Mouse (Mus musculus): Measurements from ENCODE around the gene Mmp13. TPM values are rescaled to one million over a fixed set of nuclear protein-coding genes. Genes with fewer than 3 reads are reported as not detected.
"Not testable (repeated sequence)": the region's sequence is repeated elsewhere in the genome, so short reads cannot be mapped to it uniquely, and the experiment has no call there.

The Mmp13 gene
- polyA plus RNA-seq (2012; ENCODE audit: insufficient read depth, low replicate concordance): not detected in 2 replicates

DNA sequence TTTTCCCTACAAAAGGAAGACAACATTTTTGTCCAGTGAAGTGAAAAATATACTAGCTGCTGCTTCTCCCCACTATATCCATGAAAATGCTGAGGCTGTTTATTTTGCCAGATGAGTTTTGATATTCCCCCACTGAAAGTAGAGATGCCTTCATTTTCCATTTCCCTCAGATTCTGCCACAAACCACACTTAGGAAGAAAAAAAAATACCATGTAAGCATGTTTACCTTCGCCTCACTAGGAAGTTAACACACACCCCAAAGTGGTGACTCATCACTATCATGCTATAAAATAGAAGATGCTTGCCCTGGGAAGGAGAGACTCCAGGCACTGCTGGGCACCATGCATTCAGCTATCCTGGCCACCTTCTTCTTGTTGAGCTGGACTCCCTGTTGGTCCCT is at the start of gene Mmp13:
Gene Mmp13, plus strand, starts transcription at position 301 of the 400 bp plus-strand sequence.
- no peak within 1 kb of the TSS for H3K4me3 ChIP-seq (replicated peaks)
- H3K27me3 ChIP-seq (replicated peaks): no peaks in the 10 kb centered on the region
- H3K9me3 ChIP-seq: 0 out of 2 replicates have a peak, but pooled peaks cover under 1% of the 10 kb centered on the region
- H3K36me3 ChIP-seq (replicated peaks; ENCODE audit: low read length): no peaks in the 10 kb centered on the region
- no peaks in the 10 kb centered on the region for H3K4me1 ChIP-seq
- TF ChIP-seq FLI1 (IDR thresholded peaks at IDR 0.05; ENCODE audit: low read length): no peak
- no peak for TF ChIP-seq GATA1 (IDR thresholded peaks at IDR 0.05; ENCODE audit: borderline replicate concordance, low read length)

DNA sequence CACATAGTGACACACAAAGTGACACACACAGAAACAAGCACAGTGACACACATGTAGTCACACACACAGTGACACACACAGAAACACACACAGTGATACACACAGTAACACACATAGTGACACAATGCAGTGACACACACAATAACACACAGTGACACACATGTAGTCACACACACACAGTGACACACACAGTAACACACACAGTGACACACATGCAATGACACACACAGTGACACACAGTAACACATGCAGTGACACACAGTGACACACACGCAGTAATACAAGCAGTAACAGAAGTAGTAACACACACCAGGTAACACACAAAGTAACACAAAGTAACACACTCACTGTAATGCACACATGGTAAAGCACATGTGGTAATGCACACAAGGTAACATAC is 33.7 kb upstream of the Mmp13 start:
- H3K4me1 ChIP-seq: peaks cover 3% of the 10 kb centered on the region; the same call in 1 of the 2 replicates
- no peaks in the 10 kb centered on the region for H3K27me3 ChIP-seq (replicated peaks)
- H3K36me3 ChIP-seq (replicated peaks; ENCODE audit: low read length): no peaks in the 10 kb centered on the region
- no peaks in the 10 kb centered on the region for H3K9me3 ChIP-seq
- TF ChIP-seq GATA1 (IDR thresholded peaks at IDR 0.05; ENCODE audit: borderline replicate concordance, low read length) (no peak), FLI1 (IDR thresholded peaks at IDR 0.05; ENCODE audit: low read length) (no peak)
- peak overlapping the region; percentile 64 for H3K4me3 ChIP-seq (replicated peaks)

DNA sequence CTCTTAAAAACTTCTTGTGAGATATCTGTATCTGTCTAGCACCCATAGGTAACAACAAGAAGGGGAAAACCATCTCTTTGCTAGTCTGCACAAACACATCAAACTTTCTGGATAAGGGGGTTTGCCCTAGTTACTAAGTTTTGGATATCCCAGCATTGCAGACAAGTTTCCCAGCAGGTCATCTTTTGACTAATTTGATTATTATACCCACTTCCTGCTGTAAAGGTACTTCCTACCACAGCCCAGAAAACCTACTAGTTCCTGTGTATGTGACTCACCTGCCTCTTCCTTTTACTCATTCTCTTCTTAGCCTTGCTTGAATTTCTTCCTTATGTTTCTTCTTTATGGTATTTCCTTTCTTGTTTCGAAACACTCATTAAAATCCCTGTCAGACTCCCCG is 32.3 kb upstream of the Mmp13 start:
- H3K27me3 ChIP-seq (replicated peaks): no peaks in the 10 kb centered on the region
- no peak overlapping the region for H3K4me3 ChIP-seq (replicated peaks)
- H3K4me1 ChIP-seq: peaks cover 3% of the 10 kb centered on the region; the same call in 1 of the 2 replicates
- H3K36me3 ChIP-seq (replicated peaks; ENCODE audit: low read length): no peaks in the 10 kb centered on the region
- TF ChIP-seq GATA1 (IDR thresholded peaks at IDR 0.05; ENCODE audit: borderline replicate concordance, low read length) (no peak), FLI1 (IDR thresholded peaks at IDR 0.05; ENCODE audit: low read length) (no peak)
- no peaks in the 10 kb centered on the region for H3K9me3 ChIP-seq

DNA sequence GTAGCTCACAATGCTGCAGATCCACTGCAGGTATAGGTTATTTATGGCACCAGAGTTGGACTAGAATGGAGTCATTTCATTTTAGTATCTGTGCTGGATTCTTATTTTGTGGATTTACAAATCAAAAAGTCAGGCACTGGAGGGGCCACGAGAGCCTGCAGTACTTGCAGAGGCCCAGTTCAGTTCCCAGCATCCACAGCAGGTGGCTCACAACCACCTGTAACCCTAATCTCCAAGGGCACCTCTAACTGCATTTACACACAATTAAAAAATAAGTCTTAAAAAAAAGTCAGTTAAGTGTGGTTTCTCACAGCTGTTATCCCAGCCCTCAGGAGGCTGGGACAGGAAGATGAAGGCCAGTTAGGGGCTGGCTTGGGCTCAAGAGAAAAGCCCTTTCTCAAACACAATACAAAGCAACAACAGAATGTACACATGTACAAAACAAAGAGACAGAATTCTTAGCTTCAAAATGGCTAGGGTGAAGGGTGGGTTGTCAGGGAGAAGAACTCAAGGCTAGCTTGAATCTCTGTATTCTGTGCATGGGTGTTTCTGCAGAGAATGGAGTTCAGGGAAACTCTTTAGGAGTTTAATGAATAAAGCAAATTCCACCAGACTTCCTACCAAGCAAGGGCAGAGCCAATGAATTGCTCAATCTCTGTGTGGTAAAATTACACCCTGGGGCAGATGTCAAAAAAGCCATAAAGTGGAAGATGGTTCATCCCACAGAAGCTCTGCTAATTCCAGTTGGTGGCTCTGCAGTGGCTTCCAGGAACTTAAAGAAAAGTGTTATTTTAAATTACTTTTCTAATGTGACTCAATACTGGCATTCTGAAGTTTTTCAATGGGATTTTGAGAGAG is 19.3 kb upstream of the Mmp13 start:
- H3K36me3 ChIP-seq (replicated peaks; ENCODE audit: low read length): no peaks in the 10 kb centered on the region

DNA sequence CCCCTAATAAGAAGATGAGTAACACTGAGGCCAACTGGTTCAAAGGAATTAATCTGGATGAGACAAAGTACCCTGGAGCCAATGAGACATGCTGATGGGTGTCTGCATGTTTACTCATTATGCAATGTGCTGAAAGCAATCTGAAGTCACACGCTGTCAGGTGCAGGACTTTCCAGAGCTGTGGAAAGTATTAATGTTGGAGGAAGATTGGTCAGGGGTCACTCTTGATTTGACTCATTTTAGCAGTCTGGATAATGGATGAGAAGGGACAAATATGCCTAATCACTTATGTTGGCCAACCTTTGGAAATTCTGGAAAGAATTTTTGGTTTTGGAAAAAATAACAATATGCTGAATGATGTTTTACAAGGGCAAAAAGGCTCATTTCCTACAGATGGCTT is 10.6 kb upstream of the Mmp13 start:
- Histone ChIP-seq H3K4me1 (no peaks in the 10 kb centered on the region), H3K36me3 (replicated peaks; ENCODE audit: low read length) (no peaks in the 10 kb centered on the region), H3K27me3 (replicated peaks) (no peaks in the 10 kb centered on the region), H3K9me3 (no peaks in the 10 kb centered on the region), H3K4me3 (replicated peaks) (no peak overlapping the region)
- TF ChIP-seq GATA1 (IDR thresholded peaks at IDR 0.05; ENCODE audit: borderline replicate concordance, low read length) (no peak), FLI1 (IDR thresholded peaks at IDR 0.05; ENCODE audit: low read length) (no peak)

More for the DNA sequence above, 19.3 kb upstream of the Mmp13 start:
- H3K4me3 ChIP-seq (replicated peaks): no peak overlapping the region
- H3K9me3 ChIP-seq: no peaks in the 10 kb centered on the region
- no peaks in the 10 kb centered on the region for H3K4me1 ChIP-seq
- TF ChIP-seq GATA1 (IDR thresholded peaks at IDR 0.05; ENCODE audit: borderline replicate concordance, low read length) (no peak), FLI1 (IDR thresholded peaks at IDR 0.05; ENCODE audit: low read length) (no peak)
- H3K27me3 ChIP-seq (replicated peaks): no peaks in the 10 kb centered on the region

DNA sequence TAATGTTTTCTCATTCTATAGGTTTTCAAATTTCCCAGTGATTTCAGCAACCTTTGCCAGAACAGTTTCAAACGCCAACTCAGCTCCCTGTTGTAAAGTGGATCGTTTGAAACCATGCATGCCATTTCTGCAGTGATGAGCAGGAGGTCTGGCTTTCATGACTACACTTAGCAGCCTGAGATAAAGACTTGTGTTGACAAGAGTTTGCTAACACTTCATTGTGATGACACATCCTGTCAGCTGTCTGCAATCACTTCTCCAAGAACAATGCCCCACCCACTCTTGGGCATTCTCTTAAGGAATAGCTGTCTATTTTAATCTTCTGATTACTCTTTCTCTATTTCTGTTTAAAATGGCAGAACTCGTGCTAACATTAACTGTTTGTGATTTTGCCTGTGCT is 2.2 kb upstream of the Mmp13 start:
- Histone ChIP-seq H3K4me1 (no peaks in the 10 kb centered on the region), H3K27me3 (replicated peaks) (no peaks in the 10 kb centered on the region), H3K9me3 (0 out of 2 replicates have a peak, but pooled peaks cover 2% of the 10 kb centered on the region), H3K4me3 (replicated peaks) (no peak overlapping the region), H3K36me3 (replicated peaks; ENCODE audit: low read length) (no peaks in the 10 kb centered on the region)
- no peak for TF ChIP-seq GATA1 (IDR thresholded peaks at IDR 0.05; ENCODE audit: borderline replicate concordance, low read length)
- no peak for TF ChIP-seq FLI1 (IDR thresholded peaks at IDR 0.05; ENCODE audit: low read length)

DNA sequence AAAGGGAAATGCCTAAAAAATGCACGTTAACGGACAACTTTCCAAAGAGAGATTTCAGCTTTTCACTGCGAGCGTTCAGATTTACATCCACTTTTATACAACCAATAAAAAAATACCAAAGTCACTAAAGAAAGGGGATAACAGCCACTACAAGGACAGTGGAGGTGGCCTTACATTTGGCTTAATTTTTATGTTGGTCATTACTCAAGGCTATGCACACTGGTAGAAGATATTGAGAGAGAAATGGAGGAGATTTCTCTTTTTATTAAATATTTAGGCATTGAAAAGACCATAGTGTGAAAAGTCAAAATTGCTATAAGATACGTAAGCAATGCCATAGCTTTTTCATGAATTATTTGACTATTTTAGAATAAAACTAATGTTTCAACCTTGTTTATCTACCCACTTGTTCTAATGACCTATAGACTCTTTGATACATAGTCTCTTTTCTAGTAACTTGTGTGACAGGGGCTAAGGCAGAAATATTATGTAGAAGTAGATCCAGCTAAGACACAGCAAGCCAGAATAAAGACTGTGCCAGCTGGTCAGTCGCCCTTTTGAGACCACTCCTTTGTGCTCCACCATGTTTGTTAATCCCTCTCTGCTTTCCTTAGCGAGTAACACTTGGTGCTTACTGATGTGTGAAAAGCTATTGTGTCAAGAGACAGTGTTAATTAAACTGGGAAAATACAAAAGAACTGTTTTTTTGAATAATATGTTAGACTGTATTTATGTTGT is 10.4 kb downstream of the Mmp13 start:
- no peaks in the 10 kb centered on the region for H3K4me1 ChIP-seq
- TF ChIP-seq GATA1 (IDR thresholded peaks at IDR 0.05; ENCODE audit: borderline replicate concordance, low read length): no peak
- TF ChIP-seq FLI1 (IDR thresholded peaks at IDR 0.05; ENCODE audit: low read length): no peak
- H3K36me3 ChIP-seq (replicated peaks; ENCODE audit: low read length): no peaks in the 10 kb centered on the region

DNA sequence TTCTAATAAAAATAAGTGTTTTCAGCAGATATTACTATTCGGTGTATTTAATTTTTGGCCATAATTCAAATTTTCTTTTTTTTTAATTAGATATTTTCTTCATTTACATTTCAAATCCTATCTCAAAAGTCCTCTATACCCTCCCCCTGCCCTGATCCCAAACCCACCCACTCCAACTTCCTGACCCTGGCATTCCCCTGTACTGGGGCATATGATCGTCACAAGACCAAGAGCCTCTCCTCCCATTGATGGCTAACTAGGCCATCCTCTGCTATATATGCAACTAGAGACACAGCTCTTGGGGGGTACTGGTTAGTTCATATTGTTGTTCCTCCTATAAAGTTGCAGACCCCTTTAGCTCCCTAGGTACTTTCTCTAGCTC is 11.0 kb downstream of the Mmp13 start:
- not testable (repeated sequence) for H3K4me3 ChIP-seq (replicated peaks); H3K4me1 ChIP-seq; H3K36me3 ChIP-seq (replicated peaks; ENCODE audit: low read length); H3K9me3 ChIP-seq; H3K27me3 ChIP-seq (replicated peaks)

More for the DNA sequence above, 10.4 kb downstream of the Mmp13 start:
- Histone ChIP-seq H3K4me3 (replicated peaks) (no peak overlapping the region), H3K9me3 (no peaks in the 10 kb centered on the region), H3K27me3 (replicated peaks) (no peaks in the 10 kb centered on the region)

DNA sequence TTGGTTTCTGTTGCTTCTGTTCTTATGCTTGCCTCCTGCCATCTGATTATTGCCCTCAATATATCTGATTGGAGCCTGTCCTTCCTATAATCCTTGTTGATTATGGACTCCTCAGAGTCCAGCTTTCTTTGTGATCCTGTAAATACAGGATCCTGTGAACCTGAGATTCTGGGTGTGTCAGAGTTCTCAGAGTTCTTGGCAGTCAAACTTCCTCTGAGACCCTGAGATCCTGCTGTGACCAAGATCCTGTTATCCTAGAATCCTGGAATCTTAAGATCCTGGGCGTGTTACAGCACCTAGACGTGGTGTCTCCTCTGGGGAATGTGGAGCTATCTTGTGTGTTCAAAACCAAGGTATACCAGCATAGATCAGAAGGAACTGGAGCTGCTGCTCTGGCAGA is 17.2 kb downstream of the Mmp13 start:
- TF ChIP-seq FLI1 (IDR thresholded peaks at IDR 0.05; ENCODE audit: low read length): no peak
- TF ChIP-seq GATA1 (IDR thresholded peaks at IDR 0.05; ENCODE audit: borderline replicate concordance, low read length): no peak

DNA sequence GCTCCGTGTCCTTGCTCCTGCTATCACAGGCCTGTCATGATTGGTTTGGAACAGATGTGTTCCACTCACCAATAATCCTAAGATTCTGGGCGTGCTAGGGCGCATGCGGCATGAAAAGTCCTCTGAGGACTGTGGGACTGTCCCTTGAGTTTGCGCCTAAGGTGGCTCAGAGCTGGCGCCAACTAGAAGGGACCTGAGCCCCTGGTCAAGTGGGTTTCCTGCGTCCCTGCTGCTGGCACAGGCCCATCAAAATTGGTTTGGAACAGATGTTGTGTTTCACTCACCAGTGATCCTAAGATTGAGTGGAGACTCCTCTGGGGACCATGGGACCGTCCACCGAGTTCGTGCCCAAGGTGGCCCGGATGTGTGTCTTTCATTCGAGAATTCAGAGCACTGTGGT is 17.6 kb downstream of the Mmp13 start:
- TF ChIP-seq GATA1 (IDR thresholded peaks at IDR 0.05; ENCODE audit: borderline replicate concordance, low read length): no peak
- no peak for TF ChIP-seq FLI1 (IDR thresholded peaks at IDR 0.05; ENCODE audit: low read length)

More for the DNA sequence above, 17.2 kb downstream of the Mmp13 start:
- H3K9me3 ChIP-seq: no peaks in the 10 kb centered on the region
- no peak overlapping the region for H3K4me3 ChIP-seq (replicated peaks)
- no peaks in the 10 kb centered on the region for H3K36me3 ChIP-seq (replicated peaks; ENCODE audit: low read length)
- no peaks in the 10 kb centered on the region for H3K27me3 ChIP-seq (replicated peaks)
- H3K4me1 ChIP-seq: no peaks in the 10 kb centered on the region

More for the DNA sequence above, 17.6 kb downstream of the Mmp13 start:
- Histone ChIP-seq H3K9me3 (no peaks in the 10 kb centered on the region), H3K27me3 (replicated peaks) (no peaks in the 10 kb centered on the region), H3K36me3 (replicated peaks; ENCODE audit: low read length) (no peaks in the 10 kb centered on the region), H3K4me1 (no peaks in the 10 kb centered on the region), H3K4me3 (replicated peaks) (no peak overlapping the region)
